ENCODE assay signal across 8 mouse cellular contexts in genomic region chr12:32768082-32768743, GRCm38 (mm10). TPM values are rescaled to one million over a fixed set of nuclear protein-coding genes. Genes with fewer than 3 reads are reported as not detected.
DNase-seq lines count a peak whose midpoint lies in the region.

No protein-coding gene starts in this region.

- DNase-seq in cerebellum, postnatal 10 days: peak; percentile 20 to 21
- no peak for DNase-seq in cerebellum, adult 11 months
- peak; percentile 8 to 42 for DNase-seq in right cerebral cortex, adult 2 months (ENCODE audit: low spot score in 2 of 2)
- no peak for DNase-seq in right cerebral cortex, postnatal 10 days (ENCODE audit: low spot score in 2 of 2)
- DNase-seq in left cerebral cortex, adult 9 months (ENCODE audit: low spot score in 2 of 2): peak; percentile 19 to 25
- DNase-seq in natural killer cell, adult 2 months (ENCODE audit: low spot score in 2 of 2): no peak
- DNase-seq in thymus, postnatal 0 days (ENCODE audit: low spot score): no peak
- DNase-seq in c-Kit-positive CD71-positive TER-119-positive erythroid progenitor cells, embryonic 14.5 days (ENCODE audit: low spot score): no peak

RNA-seq across cellular contexts. Expression of gene Nampt, which starts 51.1 kb away (rescaled TPM):
- polyA plus RNA-seq in thymus, postnatal 0 days (2015; fragmentation: Nextera tagmentation; extraction: Ambion mirVana): 23.4 and 28.4 TPM in 2 replicates

Comparison
In these comparisons a context has a peak if more than half of its experiments do, and no peak if none do; other contexts are left out.
1. DNase-seq: peak in cerebellum, postnatal 10 days (2 of 2), right cerebral cortex, adult 2 months (2 of 2) and left cerebral cortex, adult 9 months (2 of 2); none in cerebellum, adult 11 months (single experiment), right cerebral cortex, postnatal 10 days (0 of 2), natural killer cell, adult 2 months (0 of 2), thymus, postnatal 0 days (single experiment) and c-Kit-positive CD71-positive TER-119-positive erythroid progenitor cells, embryonic 14.5 days (single experiment).